In genomic region chr4:8372069-8372468, GRCm38 (mm10) we compare ENCODE assay signal across 15 mouse cellular contexts.
DNase-seq lines count a peak whose midpoint lies in the region; ATAC-seq and TF ChIP-seq lines count a peak whose summit lies in the region.
"Had no signal": no experiment of that assay in that cellular context is flagged by ENCODE, and none has a peak within 500 bp of the region (broad histone marks: within the 10 kb centered on the region; RNA-seq: fewer than 3 reads in every experiment).

No protein-coding gene starts in this region.

- no peak for ATAC-seq in liver, postnatal 0 days
- no peak for ATAC-seq in liver, embryonic 11.5 days (replicated peaks; ENCODE audit: low FRiP score)
- no peak for ATAC-seq in erythroid progenitor cell, adult 5-6 weeks (replicated peaks; ENCODE audit: low FRiP score, poor library complexity, severe bottlenecking)
- ATAC-seq: inflammation-experienced regulatory T-cells, adult 6 months had no signal

- no peak overlapping the region for H3K9ac ChIP-seq in liver, postnatal 0 days (replicated peaks)
- H3K9ac ChIP-seq in liver, embryonic 11.5 days (ENCODE audit: low read depth, low read length), result no peak overlapping the region
- H3K9ac ChIP-seq: embryonic facial prominence, embryonic 15.5 days; heart, embryonic 12.5 days; limb, embryonic 13.5 days had no signal

- DNase-seq in heart, embryonic 10.5 days (ENCODE audit: low spot score), result peak; percentile 72
- DNase-seq in heart, postnatal 14 days, result no peak
- no peak for DNase-seq in liver, postnatal 0 days
- DNase-seq in liver, embryonic 11.5 days (ENCODE audit: low spot score), result no peak
- DNase-seq in ES-CJ7 (ENCODE audit: low read depth, low spot score), result peak; percentile 35
- DNase-seq in frontal cortex, adult 2 months (ENCODE audit: extremely low spot score in 1 of 2, low spot score in 1 of 2), result no peak
- DNase-seq: adrenal gland, postnatal 14 days; cerebellum, adult 9-10 months had no signal

- H3K4me3 ChIP-seq in heart, embryonic 10.5 days, result no peak overlapping the region
- no peak overlapping the region for H3K4me3 ChIP-seq in liver, postnatal 0 days (ENCODE audit: low read depth, low read length)
- no peak overlapping the region for H3K4me3 ChIP-seq in liver, embryonic 11.5 days (ENCODE audit: low read depth, low read length)
- H3K4me3 ChIP-seq in cortical plate, adult 2 months (ENCODE audit: insufficient read depth, low read length), result no peak overlapping the region
- H3K4me3 ChIP-seq: embryonic facial prominence, embryonic 15.5 days; heart, embryonic 12.5 days; limb, embryonic 13.5 days; myocyte had no signal

- no peaks in the 10 kb centered on the region for H3K36me3 ChIP-seq in heart, embryonic 10.5 days
- no peaks in the 10 kb centered on the region for H3K36me3 ChIP-seq in liver, postnatal 0 days (replicated peaks; ENCODE audit: insufficient read depth, low read length)
- no peaks in the 10 kb centered on the region for H3K36me3 ChIP-seq in liver, embryonic 11.5 days (ENCODE audit: control insufficient read depth, insufficient read depth, low read length)
- H3K36me3 ChIP-seq: embryonic facial prominence, embryonic 15.5 days; heart, embryonic 12.5 days; limb, embryonic 13.5 days had no signal

- 68% methylated on average over 3 of the region's 3 CpGs for WGBS in heart, embryonic 10.5 days
- 48% methylated on average over 3 of the region's 3 CpGs for WGBS in liver, postnatal 0 days (ENCODE audit: insufficient replicate concordance)
- WGBS in liver, embryonic 11.5 days, result 64% methylated on average over 3 of the region's 3 CpGs

- H3K4me1 ChIP-seq in heart, embryonic 10.5 days, result no peaks in the 10 kb centered on the region; the same call in 1 of the 2 replicates
- no peaks in the 10 kb centered on the region for H3K4me1 ChIP-seq in liver, postnatal 0 days (ENCODE audit: insufficient read depth)
- no peaks in the 10 kb centered on the region for H3K4me1 ChIP-seq in liver, embryonic 11.5 days (replicated peaks; ENCODE audit: control insufficient read depth, insufficient read depth, low read length)
- H3K4me1 ChIP-seq in cortical plate, adult 2 months (ENCODE audit: control insufficient read depth, insufficient read depth, low read length), result no peaks in the 10 kb centered on the region; the same call in 1 of the 2 replicates
- H3K4me1 ChIP-seq: embryonic facial prominence, embryonic 15.5 days had no signal

- no peak overlapping the region for H3K4me2 ChIP-seq in liver, postnatal 0 days (ENCODE audit: low read depth, low read length)
- no peak overlapping the region for H3K4me2 ChIP-seq in liver, embryonic 11.5 days
- H3K4me2 ChIP-seq: embryonic facial prominence, embryonic 15.5 days; heart, embryonic 12.5 days; limb, embryonic 13.5 days had no signal

- no peak for TF ChIP-seq EP300 in liver, postnatal 0 days (IDR thresholded peaks at IDR 0.05; ENCODE audit: low read depth)

- H3K9me3 ChIP-seq in heart, embryonic 10.5 days, result no peaks in the 10 kb centered on the region
- H3K9me3 ChIP-seq in liver, postnatal 0 days (ENCODE audit: low read length), result no peaks in the 10 kb centered on the region
- no peaks in the 10 kb centered on the region for H3K9me3 ChIP-seq in liver, embryonic 11.5 days (ENCODE audit: control insufficient read depth, low read length)
- H3K9me3 ChIP-seq: embryonic facial prominence, embryonic 15.5 days; heart, embryonic 12.5 days; limb, embryonic 13.5 days had no signal

- intact Hi-C loops in heart, postnatal 14 days (cut with DNase I), result no loop called here

- TF ChIP-seq CTCF in liver, postnatal 0 days (IDR thresholded peaks at IDR 0.05; ENCODE audit: low read depth), result peak; percentile 48
- TF ChIP-seq CTCF in cortical plate, adult 2 months (IDR thresholded peaks at IDR 0.05; ENCODE audit: extremely low read depth, insufficient read depth, low read length), result 0 out of 2 replicates have a peak, but pooled peaks have one; percentile 23

- H3K27me3 ChIP-seq in heart, embryonic 10.5 days (ENCODE audit: insufficient read depth, poor library complexity, severe bottlenecking), result no peaks in the 10 kb centered on the region
- H3K27me3 ChIP-seq in liver, postnatal 0 days (ENCODE audit: insufficient read depth, low read length), result no peaks in the 10 kb centered on the region
- no peaks in the 10 kb centered on the region for H3K27me3 ChIP-seq in liver, embryonic 11.5 days (replicated peaks; ENCODE audit: control insufficient read depth, insufficient read depth, low read length)
- H3K27me3 ChIP-seq: embryonic facial prominence, embryonic 15.5 days; heart, embryonic 12.5 days; limb, embryonic 13.5 days had no signal

- TF ChIP-seq POLR2A in cortical plate, adult 2 months (IDR thresholded peaks at IDR 0.05; ENCODE audit: extremely low read depth, insufficient read depth, low read length), result no peak

- H3K27ac ChIP-seq in heart, embryonic 10.5 days, result no peak overlapping the region
- H3K27ac ChIP-seq in liver, postnatal 0 days (ENCODE audit: low read depth), result no peak overlapping the region
- no peak overlapping the region for H3K27ac ChIP-seq in liver, embryonic 11.5 days (ENCODE audit: low read depth, low read length)
- no peak overlapping the region for H3K27ac ChIP-seq in cortical plate, adult 2 months (ENCODE audit: insufficient read depth, low read length)
- H3K27ac ChIP-seq: embryonic facial prominence, embryonic 15.5 days; limb, embryonic 13.5 days had no signal

Comparison
In these comparisons a context has a peak if more than half of its experiments do, and no peak if none do; other contexts are left out.
1. DNase-seq: peak in heart, embryonic 10.5 days (single experiment) and ES-CJ7 (single experiment); none in heart, postnatal 14 days (0 of 2), liver, postnatal 0 days (single experiment), liver, embryonic 11.5 days (single experiment) and frontal cortex, adult 2 months (0 of 2).